Mouse (Mus musculus) c-Kit-positive CD71-positive TER-119-negative erythroid progenitor cells, embryonic 14.5 days (primary cell): ENCODE results near the gene Anks1.

ENCODE experiments used
- DNase-seq: peaks from one replicate; pipeline ENCODE4 v3.0.0-alpha.2; 2013; ENCODE audit warnings: low read depth

Anks1 gene

DNA sequence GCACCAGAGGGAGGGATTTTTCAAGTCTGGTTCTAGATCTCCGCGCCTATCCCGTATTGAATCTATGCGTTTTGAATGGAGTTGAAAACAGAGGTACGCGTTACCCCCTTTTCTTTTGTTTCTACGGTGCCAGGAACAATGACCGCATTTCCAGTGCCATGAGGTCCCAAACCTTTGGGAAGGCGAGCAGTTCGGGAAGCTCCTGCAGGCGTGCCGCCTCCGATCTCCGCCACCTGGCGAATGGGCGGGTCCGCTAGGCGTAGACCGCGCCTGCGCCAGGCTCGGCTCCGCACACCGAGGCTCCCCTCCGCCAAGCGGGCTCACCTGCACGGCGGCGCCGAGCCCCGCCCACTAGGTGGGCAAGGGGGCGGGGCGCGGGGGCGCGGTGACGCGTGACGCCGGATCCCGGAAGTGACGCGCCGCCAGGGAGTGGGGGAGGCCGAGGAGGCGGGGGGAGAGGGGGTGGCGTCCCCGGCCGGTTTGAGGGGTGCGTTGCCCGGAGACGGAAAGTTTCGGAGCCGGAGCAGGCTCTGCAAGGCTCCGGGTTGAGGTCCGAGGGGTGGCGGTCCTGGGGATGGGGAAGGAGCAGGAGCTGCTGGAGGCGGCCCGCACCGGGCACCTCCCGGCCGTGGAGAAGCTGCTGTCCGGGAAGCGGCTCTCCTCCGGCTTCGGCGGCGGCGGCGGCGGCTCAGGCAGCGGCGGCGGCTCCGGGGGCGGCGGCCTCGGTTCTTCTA is at the start of gene Anks1:
Anks1 (plus strand) TSS at position 419 of the 734 bp plus-strand sequence.
- peak; percentile 68 for DNase-seq

GRCm38 (mm10) chr17:27865461-27865860 is 43.6 kb upstream of the Anks1 start:
- DNase-seq, result no peak

- no peak for DNase-seq
Measured at GRCm38 (mm10) chr17:27866737-27867136, 42.4 kb upstream of the Anks1 start.

DNA sequence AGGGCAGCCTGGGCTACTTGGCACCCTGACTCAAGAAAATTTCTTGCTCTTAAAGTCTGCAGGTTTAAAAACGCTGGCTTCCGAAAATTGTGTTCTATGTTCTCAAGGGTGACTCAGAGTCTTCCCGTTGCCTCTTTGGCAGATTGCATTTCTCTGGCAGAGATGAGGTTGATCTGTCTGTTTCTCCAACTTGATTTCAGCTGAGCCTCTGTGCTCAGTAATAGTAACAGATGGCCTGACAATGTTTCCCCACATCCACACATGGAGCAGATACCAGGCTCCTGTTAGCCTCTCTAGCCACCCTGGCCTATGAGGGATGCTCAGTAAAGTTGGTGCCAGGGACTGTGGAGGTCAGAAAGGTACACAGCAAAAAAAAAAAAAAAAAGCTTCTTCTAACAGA is 37.3 kb upstream of the Anks1 start:
- DNase-seq, result no peak

- DNase-seq, result no peak
Measured at GRCm38 (mm10) chr17:27873583-27873982, 35.5 kb upstream of the Anks1 start.

DNA sequence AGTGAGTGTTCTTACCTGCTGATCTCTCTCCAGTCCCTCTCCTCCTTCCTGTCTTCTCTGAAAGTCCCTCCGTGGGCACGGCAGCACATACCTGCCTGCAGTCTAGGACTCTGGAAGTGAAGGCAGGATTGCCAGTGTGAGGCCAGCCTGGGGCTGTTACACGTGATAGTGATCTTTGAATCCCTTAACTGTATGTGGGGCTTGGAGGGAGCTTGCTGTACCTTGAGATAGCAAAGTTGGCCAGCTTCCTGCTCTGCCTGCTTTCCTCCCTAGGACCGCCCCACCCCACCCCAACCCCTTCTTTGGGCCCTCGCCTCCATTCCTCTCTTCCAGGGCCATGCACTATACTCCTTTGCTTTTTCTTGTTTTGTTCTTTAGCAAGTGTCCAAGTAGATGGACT is 34.6 kb upstream of the Anks1 start:
- peak; percentile 46 for DNase-seq

DNA sequence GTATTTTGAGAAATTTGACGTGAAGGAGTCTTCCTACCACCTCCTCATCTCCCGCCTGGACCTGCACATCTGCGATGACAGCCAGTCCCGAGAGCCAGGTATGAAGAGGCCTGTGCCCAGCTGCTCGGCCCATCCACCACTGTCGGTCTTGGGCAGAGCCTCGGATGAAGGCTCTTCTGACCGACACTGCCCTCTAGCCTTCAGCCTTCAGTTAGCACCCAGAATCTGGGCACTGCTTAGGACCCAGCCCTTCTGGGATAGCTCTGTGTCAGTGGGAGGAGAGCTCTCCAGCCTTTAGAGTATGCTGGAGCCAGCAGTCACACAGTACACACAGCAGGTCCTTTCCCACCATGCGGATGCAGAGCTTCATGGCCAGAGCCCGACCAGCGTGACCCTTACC is 27.6 kb upstream of the Anks1 start:
- no peak for DNase-seq

DNA sequence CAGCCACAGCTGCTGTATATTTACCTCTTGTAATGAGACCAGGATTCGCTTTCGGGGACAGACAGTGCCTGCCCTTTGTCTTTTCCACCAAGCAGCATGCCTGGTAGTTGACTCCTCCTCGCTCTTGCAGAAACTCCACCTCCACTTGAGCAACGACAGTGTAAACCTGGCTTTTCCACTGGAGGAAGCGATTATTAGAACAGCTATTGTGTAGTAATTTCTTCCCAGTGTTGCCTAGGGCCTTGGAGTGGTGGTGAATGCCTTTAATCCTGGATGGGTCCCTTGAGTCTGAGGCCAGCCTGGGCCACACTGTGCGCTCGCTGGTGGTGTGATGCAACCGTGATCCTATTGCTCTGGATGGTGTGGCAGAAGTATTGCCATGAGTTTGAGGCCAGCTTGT is 26.0 kb upstream of the Anks1 start:
- no peak for DNase-seq

- DNase-seq, result no peak
Measured at GRCm38 (mm10) chr17:27883994-27884393, 25.1 kb upstream of the Anks1 start.

DNA sequence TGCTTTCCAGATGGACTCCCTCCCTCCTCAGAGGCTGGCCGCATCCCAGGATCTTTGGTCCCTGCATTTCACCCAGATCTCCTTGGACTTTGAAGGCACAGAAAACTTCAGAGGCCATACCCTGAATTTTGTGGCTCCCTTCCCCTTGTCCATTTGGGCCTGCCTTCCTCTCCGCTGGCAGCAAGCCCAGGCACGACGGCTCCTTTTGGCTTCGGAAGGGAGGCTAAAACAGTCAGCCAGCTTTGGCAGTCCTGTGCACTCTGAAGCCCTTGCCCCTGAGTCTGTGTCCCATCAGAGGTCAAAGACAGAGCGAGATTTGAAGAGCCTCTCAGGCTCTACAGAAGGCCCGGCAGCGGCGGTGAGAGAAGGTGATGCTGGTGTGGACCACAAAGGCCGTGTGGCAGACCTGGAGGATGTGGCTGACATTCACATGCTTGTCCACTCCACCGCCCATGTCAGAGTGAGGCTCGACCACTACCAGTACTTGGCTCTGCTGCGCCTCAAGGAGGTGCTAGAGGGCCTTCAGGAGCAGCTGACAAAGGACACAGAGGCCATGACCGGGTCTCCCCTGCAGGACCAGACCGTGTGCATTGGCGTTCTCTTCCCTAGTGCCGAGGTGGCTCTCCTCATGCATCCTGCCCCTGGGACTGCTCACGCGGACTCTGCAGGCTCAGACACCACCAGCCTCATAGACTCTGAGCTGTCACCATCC is 22.5 kb upstream of the Anks1 start:
- no peak for DNase-seq

DNA sequence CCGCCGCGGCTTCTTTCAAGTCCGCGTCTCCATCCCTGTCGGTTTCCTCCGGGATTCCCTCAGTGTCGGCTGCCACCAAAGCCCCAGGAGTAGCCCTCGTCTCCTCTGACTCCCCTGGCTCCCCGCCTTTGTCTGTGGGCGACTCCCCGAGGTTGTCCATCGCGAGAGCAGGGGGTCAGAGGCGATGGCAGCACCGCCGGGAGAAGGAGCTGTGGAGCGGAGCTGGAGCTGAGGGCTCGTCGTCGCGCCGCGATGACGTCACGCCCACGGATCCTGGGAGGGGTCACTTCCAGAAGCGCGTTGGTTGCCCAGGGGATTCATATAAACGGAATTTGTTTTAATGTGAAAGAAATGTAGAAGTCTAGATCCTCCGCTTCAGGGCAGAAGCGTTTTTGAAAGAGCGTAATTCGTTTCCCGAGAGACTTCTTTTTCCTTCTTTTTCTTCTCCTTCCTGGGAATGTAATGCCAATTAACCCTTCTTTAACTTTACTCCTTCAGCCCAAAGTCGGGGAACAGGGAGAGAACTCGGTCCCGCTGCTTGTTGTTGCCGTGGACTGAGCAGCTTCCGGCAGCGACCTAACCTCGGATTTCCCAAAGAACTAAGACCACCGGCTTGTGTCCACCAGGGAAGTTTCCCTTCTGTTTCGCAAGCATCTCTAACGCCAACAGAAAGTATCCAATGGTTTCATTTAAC is 1.4 kb upstream of the Anks1 start:
- peak; percentile 88 for DNase-seq

DNA sequence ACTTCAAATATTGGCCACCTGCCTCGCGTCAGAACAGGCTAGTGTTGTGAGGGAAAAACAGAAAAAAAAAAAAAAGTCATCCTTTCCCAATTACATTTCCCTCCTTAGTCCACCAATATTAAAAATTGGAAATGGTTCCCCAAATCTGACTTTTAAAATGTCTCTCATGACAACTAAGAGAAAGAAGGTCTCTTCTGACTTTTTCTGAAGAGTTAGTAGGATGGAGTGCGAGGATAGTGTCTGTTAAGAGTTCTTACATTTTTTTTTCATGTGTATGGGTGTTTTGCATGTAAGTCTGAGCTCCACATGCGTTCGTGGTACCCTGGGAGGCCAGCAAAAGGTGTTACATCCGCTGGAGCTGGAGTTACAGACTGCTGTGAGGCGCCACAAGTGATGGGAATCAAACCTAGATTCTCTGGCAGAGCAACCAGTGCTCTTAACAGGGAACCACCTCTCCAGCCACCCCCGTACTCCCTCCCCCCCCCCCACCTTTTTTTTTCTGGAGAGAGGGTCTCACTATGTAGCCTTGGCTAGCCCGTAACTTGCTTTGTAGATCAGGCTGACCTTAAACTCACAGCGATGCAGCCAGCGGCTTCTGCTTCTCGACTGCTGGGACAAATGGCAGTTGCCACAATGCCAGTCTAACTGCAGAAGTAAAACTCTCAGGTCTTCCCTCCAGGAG is 759 bp upstream of the Anks1 start:
- peak; percentile 27 for DNase-seq

GRCm38 (mm10) chr17:27909622-27910500 is 755 bp downstream of the Anks1 start, which contains the start of gene Taf11:
TSS of gene Taf11 (minus strand) at chr17:27909844.
- DNase-seq, result peak; percentile 20

- no peak for DNase-seq
Measured at GRCm38 (mm10) chr17:27911371-27911770, 2.3 kb downstream of the Anks1 start.

DNA sequence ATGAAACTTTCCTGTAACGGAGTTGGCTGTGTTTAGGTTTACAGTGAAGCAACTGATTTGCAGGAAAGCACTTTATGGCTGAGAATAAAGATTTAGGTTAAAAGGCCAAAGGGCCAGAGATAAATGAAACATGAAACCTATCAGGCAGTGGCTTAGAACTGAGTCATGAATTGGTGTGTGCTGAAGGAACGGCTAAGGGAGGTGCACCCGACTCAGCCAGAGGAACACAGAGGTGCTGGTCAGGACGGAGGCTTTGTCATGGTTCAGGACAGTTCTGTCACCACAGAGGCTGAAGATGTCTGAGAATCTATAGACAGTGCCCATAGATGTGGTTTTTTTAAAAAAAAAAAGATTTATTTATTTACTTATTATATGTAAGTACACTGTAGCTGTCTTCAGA is 5.6 kb downstream of the Anks1 start:
- no peak for DNase-seq

DNA sequence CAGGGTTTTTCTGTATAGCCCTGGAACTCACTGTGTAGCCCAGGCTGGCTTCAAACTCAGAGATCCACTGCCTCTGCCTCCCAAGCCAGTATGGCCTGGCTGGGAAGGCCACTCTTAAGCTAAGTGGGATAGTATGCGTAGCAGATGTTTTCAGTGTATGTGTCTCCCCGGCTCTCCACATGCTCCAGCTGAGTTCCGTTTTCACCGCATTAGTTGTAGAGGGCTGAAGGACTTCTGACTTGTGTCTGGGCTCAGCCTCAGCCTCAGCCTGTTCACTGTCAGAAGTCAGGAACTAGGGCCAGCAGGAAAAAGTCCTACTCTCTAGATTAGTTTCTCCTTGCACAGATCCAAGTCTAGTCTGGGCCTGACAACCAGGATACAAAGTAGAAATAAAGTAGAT is 7.3 kb downstream of the Anks1 start:
- DNase-seq, result no peak

DNA sequence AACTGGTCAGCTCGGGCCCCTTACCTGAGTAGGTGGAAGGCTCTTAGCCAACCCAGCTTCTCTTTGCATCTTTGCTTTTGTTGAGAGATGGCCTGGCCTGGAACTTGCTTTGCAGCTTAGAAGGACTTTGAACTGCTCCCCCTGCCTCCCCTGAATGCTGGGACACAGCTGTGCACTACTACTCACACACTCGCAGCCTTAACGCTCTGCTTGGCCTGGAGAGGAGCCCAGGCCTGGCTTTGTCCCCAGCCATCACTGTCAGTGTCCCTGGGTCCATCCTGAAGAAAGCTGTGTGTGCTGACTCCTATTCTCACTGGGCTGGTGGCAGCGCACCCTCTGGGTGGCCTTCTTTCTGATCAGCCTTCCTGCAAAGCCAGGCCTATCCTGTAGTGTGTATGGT is 11.6 kb downstream of the Anks1 start:
- no peak for DNase-seq

DNA sequence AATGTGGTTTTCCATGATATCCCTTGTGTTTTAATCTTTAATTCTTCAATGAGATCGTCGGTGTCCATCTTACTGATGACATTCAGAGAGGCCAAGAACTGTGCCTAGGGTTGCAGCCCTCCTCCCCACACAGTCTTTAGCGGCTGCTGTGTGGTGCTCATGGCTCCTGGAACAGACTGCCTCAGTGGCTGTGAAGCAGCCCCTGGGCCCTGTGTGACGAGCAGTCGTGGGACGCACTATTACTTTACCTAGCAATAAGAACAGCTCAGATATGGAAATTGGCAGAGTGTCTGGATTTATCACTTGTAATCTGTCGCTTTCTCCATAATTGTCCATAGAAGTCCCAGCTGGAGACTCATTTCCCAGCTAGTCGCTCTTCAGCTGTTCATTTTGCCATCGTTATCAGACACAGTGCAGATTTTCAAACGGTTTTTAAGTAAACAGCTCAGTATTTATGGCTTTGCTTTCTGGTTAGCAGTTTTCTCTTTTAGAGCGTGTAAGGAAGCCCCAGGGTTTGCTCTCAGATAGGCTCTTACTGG is 13.1 kb downstream of the Anks1 start:
- no peak for DNase-seq

- no peak for DNase-seq
Measured at GRCm38 (mm10) chr17:27925054-27925453, 15.9 kb downstream of the Anks1 start.

GRCm38 (mm10) chr17:27925504-27925903 is 16.4 kb downstream of the Anks1 start:
- DNase-seq, result no peak

DNA sequence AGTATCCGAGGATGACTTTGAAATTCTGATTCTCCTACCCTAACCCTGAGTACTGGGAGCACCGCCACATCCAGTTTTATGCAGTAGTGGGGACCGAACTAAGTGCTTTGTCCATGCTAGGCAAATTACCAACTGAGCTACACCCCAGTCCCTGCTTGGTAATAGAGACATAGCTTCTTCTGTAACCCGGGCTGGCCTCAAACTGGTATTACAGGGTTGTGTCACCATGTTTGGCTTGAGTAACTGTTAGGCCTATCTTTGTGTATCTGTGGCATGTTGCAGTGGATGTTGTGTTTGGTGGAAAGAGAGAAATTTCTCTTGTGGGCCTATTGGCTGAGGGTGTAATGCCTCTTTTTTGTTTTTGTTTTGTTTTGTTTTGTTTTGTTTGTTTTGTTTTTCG is 21.2 kb downstream of the Anks1 start:
- no peak for DNase-seq
